ENCODE assay signal across 13 mouse cellular contexts in genomic region chr3:68587567-68588245, GRCm38 (mm10).
DNase-seq lines count a peak whose midpoint lies in the region; ATAC-seq lines count a peak whose summit lies in the region.
"Had no signal": no experiment of that assay in that cellular context is flagged by ENCODE, and none has a peak within 500 bp of the region (broad histone marks: within the 10 kb centered on the region; RNA-seq: fewer than 3 reads in every experiment).

No protein-coding gene starts in this region.

- no peak overlapping the region for H3K4me2 ChIP-seq in neural tube, embryonic 11.5 days (ENCODE audit: low read depth)
- H3K4me2 ChIP-seq in limb, embryonic 13.5 days (replicated peaks): no peak overlapping the region
- H3K4me2 ChIP-seq: lung, embryonic 14.5 days had no signal

- DNase-seq in heart, embryonic 10.5 days (ENCODE audit: low spot score): no peak
- no peak for DNase-seq in heart, adult 8-10 months (ENCODE audit: low spot score)
- DNase-seq in neural tube, embryonic 11.5 days (ENCODE audit: low spot score): peak; percentile 33
- DNase-seq in neural tube, embryonic 10.5 days (ENCODE audit: extremely low spot score, low spot score): no peak
- DNase-seq in ovary, postnatal 10 days (ENCODE audit: low spot score): no peak
- no peak for DNase-seq in layer of hippocampus, postnatal 36 days
- DNase-seq: adrenal gland, postnatal 36 days; cerebellum, postnatal 14 days; lung, embryonic 14.5 days had no signal

- no peak overlapping the region for H3K4me3 ChIP-seq in heart, embryonic 10.5 days
- no peak overlapping the region for H3K4me3 ChIP-seq in neural tube, embryonic 11.5 days (ENCODE audit: low read depth, low read length)
- H3K4me3 ChIP-seq in limb, embryonic 13.5 days: no peak overlapping the region

- no peaks in the 10 kb centered on the region for H3K27me3 ChIP-seq in heart, embryonic 10.5 days (ENCODE audit: insufficient read depth, poor library complexity, severe bottlenecking)
- H3K27me3 ChIP-seq in neural tube, embryonic 11.5 days (ENCODE audit: control insufficient read depth, insufficient read depth, low read length): no peaks in the 10 kb centered on the region
- peaks cover 33% of the 10 kb centered on the region for H3K27me3 ChIP-seq in limb, embryonic 13.5 days
- H3K27me3 ChIP-seq: Patski had no signal

- H3K9me3 ChIP-seq in heart, embryonic 10.5 days: no peaks in the 10 kb centered on the region
- H3K9me3 ChIP-seq in neural tube, embryonic 11.5 days (ENCODE audit: control insufficient read depth, low read length): no peaks in the 10 kb centered on the region
- H3K9me3 ChIP-seq in limb, embryonic 13.5 days: no peaks in the 10 kb centered on the region

- ATAC-seq in neural tube, embryonic 11.5 days (ENCODE audit: insufficient read depth, low FRiP score, low TSS enrichment): peak; percentile 58
- 0 out of 2 replicates have a peak, but pooled peaks have one; percentile 37 for ATAC-seq in limb, embryonic 13.5 days (ENCODE audit: low FRiP score, low read depth)
- no peak for ATAC-seq in granulocyte monocyte progenitor cell, adult 5-6 weeks (replicated peaks; ENCODE audit: poor library complexity, severe bottlenecking)
- ATAC-seq: intestine, embryonic 16.5 days; Patski had no signal

- H3K9ac ChIP-seq in neural tube, embryonic 11.5 days (ENCODE audit: low read length): no peak overlapping the region
- H3K9ac ChIP-seq in limb, embryonic 13.5 days: no peak overlapping the region
- H3K9ac ChIP-seq: lung, embryonic 14.5 days had no signal

- 60% methylated on average over 10 of the region's 10 CpGs for WGBS in heart, embryonic 10.5 days
- 40% methylated on average over 10 of the region's 10 CpGs for WGBS in neural tube, embryonic 11.5 days
- WGBS in limb, embryonic 13.5 days: 17% methylated on average over 10 of the region's 10 CpGs

- no peaks in the 10 kb centered on the region for H3K36me3 ChIP-seq in heart, embryonic 10.5 days
- H3K36me3 ChIP-seq in neural tube, embryonic 11.5 days (ENCODE audit: control insufficient read depth, insufficient read depth, low read length): no peaks in the 10 kb centered on the region
- no peaks in the 10 kb centered on the region for H3K36me3 ChIP-seq in limb, embryonic 13.5 days

- peaks cover 92% of the 10 kb centered on the region for H3K4me1 ChIP-seq in heart, embryonic 10.5 days
- peaks cover 44% of the 10 kb centered on the region for H3K4me1 ChIP-seq in neural tube, embryonic 11.5 days (ENCODE audit: control insufficient read depth, insufficient read depth, low read length)
- H3K4me1 ChIP-seq in limb, embryonic 13.5 days: peaks cover 77% of the 10 kb centered on the region

- peak overlapping the region; percentile 78; the same call in 1 of the 2 replicates for H3K27ac ChIP-seq in heart, embryonic 10.5 days
- peak overlapping the region; percentile 54 for H3K27ac ChIP-seq in neural tube, embryonic 11.5 days (ENCODE audit: low read depth, low read length)
- peak overlapping the region; percentile 39; the same call in 1 of the 2 replicates for H3K27ac ChIP-seq in limb, embryonic 13.5 days
